23 mouse cellular contexts compared by ENCODE assay signal in the genomic region with DNA sequence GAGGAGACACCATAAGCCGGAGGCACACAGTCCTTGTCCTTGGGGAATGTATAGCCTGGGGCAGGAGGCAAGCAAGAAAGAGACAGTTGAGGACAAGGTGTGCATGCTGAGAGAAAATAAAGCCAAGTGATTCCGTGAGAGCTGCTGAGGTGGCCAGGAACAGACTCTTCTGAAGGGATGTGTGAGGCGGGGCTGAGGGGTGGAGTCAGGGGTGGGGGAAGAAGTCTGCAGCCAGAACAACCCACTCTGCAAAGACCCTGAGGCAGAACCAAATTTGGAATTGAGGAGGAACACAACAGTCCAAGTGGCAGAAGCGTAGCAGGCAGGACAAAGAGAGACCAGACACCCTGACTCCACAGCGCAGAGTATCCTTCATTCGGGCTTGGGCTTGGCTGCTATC. TPM values are rescaled to one million over a fixed set of nuclear protein-coding genes. Genes with fewer than 3 reads are reported as not detected.
A peak's percentile ranks its signal among the peaks of the same experiment; 100 is the strongest.
DNase-seq lines count a peak whose midpoint lies in the region; ATAC-seq lines count a peak whose summit lies in the region.
"Had no signal": no experiment of that assay in that cellular context is flagged by ENCODE, and none has a peak within 500 bp of the region (broad histone marks: within the 10 kb centered on the region; RNA-seq: fewer than 3 reads in every experiment).

No protein-coding gene starts in this region.

- no peaks in the 10 kb centered on the region for H3K27me3 ChIP-seq in kidney, embryonic 15.5 days
- no peaks in the 10 kb centered on the region for H3K27me3 ChIP-seq in embryonic facial prominence, embryonic 15.5 days
- H3K27me3 ChIP-seq in stomach, embryonic 14.5 days (ENCODE audit: control insufficient read depth, insufficient read depth, low read length) = no peaks in the 10 kb centered on the region
- H3K27me3 ChIP-seq: forebrain, embryonic 15.5 days; limb, embryonic 15.5 days; liver, embryonic 15.5 days had no signal

- no peaks in the 10 kb centered on the region for H3K36me3 ChIP-seq in kidney, embryonic 15.5 days
- H3K36me3 ChIP-seq in embryonic facial prominence, embryonic 15.5 days = no peaks in the 10 kb centered on the region
- H3K36me3 ChIP-seq in stomach, embryonic 14.5 days (ENCODE audit: control insufficient read depth, insufficient read depth, low read length) = no peaks in the 10 kb centered on the region
- H3K36me3 ChIP-seq: forebrain, embryonic 15.5 days; hindbrain, embryonic 10.5 days; limb, embryonic 15.5 days; liver, embryonic 15.5 days; midbrain, embryonic 10.5 days had no signal

- H3K4me1 ChIP-seq in kidney, embryonic 15.5 days = 0 out of 2 replicates have a peak, but pooled peaks cover 6% of the 10 kb centered on the region
- peaks cover 21% of the 10 kb centered on the region for H3K4me1 ChIP-seq in embryonic facial prominence, embryonic 15.5 days
- H3K4me1 ChIP-seq in stomach, embryonic 14.5 days (ENCODE audit: control insufficient read depth, insufficient read depth, low read length) = no peaks in the 10 kb centered on the region
- H3K4me1 ChIP-seq: liver, embryonic 15.5 days had no signal

- 0 out of 2 replicates have a peak overlapping the region, but pooled peaks have one; percentile 3 for H3K27ac ChIP-seq in kidney, embryonic 15.5 days
- peak overlapping the region; percentile 56; the same call in 1 of the 2 replicates for H3K27ac ChIP-seq in embryonic facial prominence, embryonic 15.5 days (replicated peaks)
- H3K27ac ChIP-seq in stomach, embryonic 14.5 days (ENCODE audit: low read length) = peak overlapping the region; percentile 66
- H3K27ac ChIP-seq: forebrain, embryonic 15.5 days; hindbrain, embryonic 10.5 days; limb, embryonic 15.5 days; liver, embryonic 15.5 days; midbrain, embryonic 10.5 days had no signal

- H3K9me3 ChIP-seq in kidney, embryonic 15.5 days (replicated peaks) = no peaks in the 10 kb centered on the region
- no peaks in the 10 kb centered on the region for H3K9me3 ChIP-seq in embryonic facial prominence, embryonic 15.5 days (replicated peaks)
- H3K9me3 ChIP-seq in stomach, embryonic 14.5 days (ENCODE audit: control insufficient read depth, low read depth, low read length) = no peaks in the 10 kb centered on the region
- H3K9me3 ChIP-seq: forebrain, embryonic 15.5 days; hindbrain, embryonic 10.5 days; limb, embryonic 15.5 days; liver, embryonic 15.5 days; midbrain, embryonic 10.5 days had no signal

- H3K4me3 ChIP-seq in kidney, embryonic 15.5 days (replicated peaks) = no peak overlapping the region
- no peak overlapping the region for H3K4me3 ChIP-seq in embryonic facial prominence, embryonic 15.5 days (replicated peaks)
- no peak overlapping the region for H3K4me3 ChIP-seq in stomach, embryonic 14.5 days (ENCODE audit: low read depth, low read length)
- H3K4me3 ChIP-seq: erythroblast, embryonic 14.5 days; forebrain, embryonic 15.5 days; hindbrain, embryonic 10.5 days; limb, embryonic 15.5 days; liver, embryonic 15.5 days; midbrain, embryonic 10.5 days had no signal

- no peak for ATAC-seq in kidney, embryonic 15.5 days (replicated peaks; ENCODE audit: low FRiP score)
- ATAC-seq in embryonic facial prominence, embryonic 15.5 days (ENCODE audit: insufficient number of reproducible peaks, low FRiP score, low TSS enrichment, low read depth) = no peak
- ATAC-seq in stomach, embryonic 14.5 days (ENCODE audit: insufficient number of reproducible peaks, insufficient read depth, low FRiP score, low read depth) = peak; percentile 69; the same call in 1 of the 2 replicates

- DNase-seq in kidney, adult 18-20 months = no peak
- peak; percentile 34 for DNase-seq in R1 (ENCODE audit: low read depth, low spot score)
- DNase-seq in embryo, embryonic 10 days (ENCODE audit: low spot score) = no peak
- no peak for DNase-seq in frontal cortex, postnatal 14 days (ENCODE audit: low spot score in 2 of 2)
- DNase-seq in retina, postnatal 1 day = no peak
- DNase-seq: adrenal gland, adult 8-10 months; cerebellum, adult 8-10 months; gastrocnemius, postnatal 36 days; kidney, postnatal 4 days; lung, postnatal 4 days; right cerebral cortex, postnatal 14 days had no signal

- 59% methylated on average over 6 of the region's 6 CpGs for WGBS in kidney, embryonic 15.5 days
- WGBS in embryonic facial prominence, embryonic 15.5 days = 19% methylated on average over 6 of the region's 6 CpGs
- 50% methylated on average over 6 of the region's 6 CpGs for WGBS in stomach, embryonic 14.5 days

- H3K4me2 ChIP-seq in kidney, embryonic 15.5 days = no peak overlapping the region
- H3K4me2 ChIP-seq in embryonic facial prominence, embryonic 15.5 days (replicated peaks) = no peak overlapping the region; the same call in 1 of the 2 replicates
- H3K4me2 ChIP-seq in stomach, embryonic 14.5 days (replicated peaks; ENCODE audit: low read depth, low read length) = no peak overlapping the region
- H3K4me2 ChIP-seq: forebrain, embryonic 15.5 days; limb, embryonic 15.5 days; liver, embryonic 15.5 days had no signal

- H3K9ac ChIP-seq in kidney, embryonic 15.5 days = no peak overlapping the region
- no peak overlapping the region for H3K9ac ChIP-seq in embryonic facial prominence, embryonic 15.5 days
- H3K9ac ChIP-seq in stomach, embryonic 14.5 days (replicated peaks; ENCODE audit: low read depth, low read length) = no peak overlapping the region
- H3K9ac ChIP-seq: forebrain, embryonic 15.5 days; limb, embryonic 15.5 days; liver, embryonic 15.5 days had no signal

RNA-seq across cellular contexts. Expression of a gene that starts 51.1 kb away (rescaled TPM):
- polyA plus RNA-seq in kidney, embryonic 15.5 days (2015; fragmentation: Nextera tagmentation; extraction: Ambion mirVana) = 0.14 and 0.18 TPM in 2 replicates
- 10.1 and 10.6 TPM in 2 replicates for polyA plus RNA-seq in embryonic facial prominence, embryonic 15.5 days (2015; fragmentation: Nextera tagmentation; extraction: Ambion mirVana)
- polyA plus RNA-seq in stomach, embryonic 14.5 days (2014; fragmentation: Nextera tagmentation; extraction: Ambion mirVana) = 3.0 and 3.9 TPM in 2 replicates
- polyA plus RNA-seq: erythroblast, embryonic 14.5 days; kidney, embryonic 14.5 days; liver, embryonic 15.5 days; midbrain, embryonic 10.5 days; neural tube, embryonic 11.5 days; spleen, adult 2 months had no signal

Comparison
In these comparisons a context has a peak if more than half of its experiments do, and no peak if none do; other contexts are left out.
1. H3K27ac ChIP-seq: peak in every context shown above with its lines; median percentile 66 in stomach, embryonic 14.5 days; 56 in embryonic facial prominence, embryonic 15.5 days; 3 in kidney, embryonic 15.5 days.